Mouse (Mus musculus): ENCODE data around the gene Nek4.

The Nek4 gene

DNA sequence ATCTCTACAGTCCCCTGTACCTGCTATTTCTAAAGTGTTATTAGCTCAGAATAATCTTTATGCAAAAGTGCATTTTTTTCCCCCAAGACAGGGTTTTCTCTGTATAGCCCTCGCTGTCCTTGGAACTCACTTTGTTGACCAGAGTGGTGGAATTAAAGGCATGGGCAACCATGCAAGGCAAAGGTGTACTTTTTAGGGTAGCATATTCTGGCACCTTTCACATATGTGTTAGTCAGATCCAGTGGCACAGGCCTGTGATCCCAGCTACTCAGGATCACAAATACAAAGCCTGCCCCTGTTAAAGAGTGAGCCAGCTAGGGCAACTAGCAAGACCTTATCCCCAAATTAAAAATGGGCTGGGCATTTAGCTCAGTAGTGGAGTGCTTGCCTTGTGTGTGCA lies 9.2 kb downstream of the Nek4 start:
- no peak for DNase-seq (ENCODE audit: low spot score)

DNA sequence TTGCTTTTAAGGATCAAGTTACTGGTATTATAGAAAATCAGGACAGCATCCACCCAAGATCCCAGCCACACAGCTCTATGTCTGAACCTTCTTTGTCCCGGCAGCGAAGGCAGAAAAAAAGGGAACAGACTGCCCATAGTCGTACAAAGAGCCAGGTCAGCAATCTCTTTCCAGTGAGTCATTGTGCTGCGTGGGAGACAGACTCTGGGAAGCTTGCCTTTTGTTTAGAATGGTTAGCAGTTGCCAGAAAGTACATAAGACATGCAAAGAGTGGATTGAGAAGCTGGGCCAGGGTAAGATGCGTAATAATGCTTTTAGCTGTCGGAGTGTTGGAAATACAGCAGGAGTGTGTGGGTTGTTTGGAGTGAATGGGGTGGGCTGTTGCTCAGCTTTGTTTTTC lies 23.0 kb downstream of the Nek4 start:
- peak; percentile 58 for DNase-seq (ENCODE audit: low spot score)

DNA sequence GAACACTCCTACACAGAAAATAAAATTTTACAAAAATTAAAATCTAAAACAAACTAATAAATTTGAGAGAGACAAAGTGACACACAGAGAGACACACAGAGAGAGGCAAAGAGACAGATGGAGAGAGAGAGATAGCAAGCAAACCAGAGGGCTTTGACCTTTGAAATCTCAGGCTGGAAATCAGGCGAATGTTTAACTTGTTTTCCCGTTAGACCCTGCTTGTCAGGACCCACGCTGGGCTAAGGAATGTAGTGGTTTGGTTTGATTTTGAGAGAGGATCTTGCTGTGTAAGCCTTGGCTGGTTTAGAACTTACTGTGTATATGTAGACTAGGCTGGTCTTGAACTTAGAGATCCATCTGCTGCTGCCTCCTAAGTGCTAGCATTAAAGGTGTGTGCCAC lies 25.0 kb downstream of the Nek4 start:
- no peak for DNase-seq (ENCODE audit: low spot score)

DNA sequence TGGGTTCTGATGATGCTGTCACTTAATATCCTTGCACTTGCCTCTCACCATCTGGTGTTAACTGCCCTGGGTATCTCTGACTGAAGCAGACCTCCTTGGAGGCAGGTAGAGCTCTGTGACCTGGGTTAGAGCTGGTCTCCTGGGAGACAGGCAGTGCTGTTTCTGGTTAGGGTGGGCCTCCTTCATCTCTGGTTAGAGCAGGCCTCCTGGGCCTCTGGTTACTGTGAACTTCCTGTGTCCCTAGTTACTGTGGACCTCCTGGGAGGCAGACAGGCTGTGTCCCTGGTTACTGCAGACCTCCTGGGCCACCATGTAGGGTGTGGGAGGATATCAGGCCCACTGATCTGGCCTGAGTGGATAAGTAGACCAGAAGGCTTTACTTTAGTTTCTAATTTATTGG lies 45.2 kb downstream of the Nek4 start:
- no peak for DNase-seq (ENCODE audit: low spot score)

DNA sequence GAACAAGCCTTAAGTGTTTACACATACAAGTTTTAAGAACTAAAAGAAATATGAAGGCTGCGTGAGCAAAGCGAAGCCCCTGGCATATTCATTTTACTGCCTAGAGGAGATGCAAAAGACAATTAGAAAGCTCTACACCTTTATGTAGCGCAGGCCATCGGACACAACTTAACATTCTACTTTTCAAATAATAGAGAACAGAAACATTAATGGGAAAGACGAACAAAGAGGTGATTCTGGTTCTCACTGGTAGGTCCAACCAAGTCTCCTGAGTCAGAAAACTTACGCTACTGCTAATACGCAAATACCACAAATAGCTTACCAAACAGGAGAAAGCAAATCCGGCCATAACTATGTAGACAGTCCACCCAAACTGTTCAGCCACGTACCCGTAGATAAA lies 49.2 kb downstream of the Nek4 start:
- no peak for DNase-seq (ENCODE audit: low spot score)

DNA sequence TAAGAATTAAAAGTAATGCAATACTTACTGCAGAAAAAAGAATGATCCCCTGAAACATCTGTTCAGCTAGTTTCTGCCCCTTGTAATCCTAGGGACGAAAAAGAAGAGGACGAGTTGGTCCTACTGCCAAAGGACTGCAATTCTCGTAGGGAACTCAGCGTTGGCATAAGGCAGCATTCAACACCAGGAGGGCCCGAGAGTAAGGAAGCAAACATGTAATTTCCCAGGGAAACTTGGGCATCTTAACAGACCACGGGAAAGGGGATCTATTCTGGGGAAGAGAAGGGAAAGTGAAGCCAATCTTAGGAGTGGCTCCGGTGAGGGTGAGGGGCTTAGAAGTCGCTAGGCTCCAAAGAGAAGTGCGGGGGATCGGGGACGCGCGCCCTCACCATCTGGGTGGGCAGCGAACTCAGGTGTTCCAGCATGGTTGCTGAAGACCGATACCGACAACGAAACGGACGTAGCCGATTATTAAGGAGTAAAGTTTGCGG lies 49.7 kb downstream of the Nek4 start:
- no peak for DNase-seq (ENCODE audit: low spot score)

DNA sequence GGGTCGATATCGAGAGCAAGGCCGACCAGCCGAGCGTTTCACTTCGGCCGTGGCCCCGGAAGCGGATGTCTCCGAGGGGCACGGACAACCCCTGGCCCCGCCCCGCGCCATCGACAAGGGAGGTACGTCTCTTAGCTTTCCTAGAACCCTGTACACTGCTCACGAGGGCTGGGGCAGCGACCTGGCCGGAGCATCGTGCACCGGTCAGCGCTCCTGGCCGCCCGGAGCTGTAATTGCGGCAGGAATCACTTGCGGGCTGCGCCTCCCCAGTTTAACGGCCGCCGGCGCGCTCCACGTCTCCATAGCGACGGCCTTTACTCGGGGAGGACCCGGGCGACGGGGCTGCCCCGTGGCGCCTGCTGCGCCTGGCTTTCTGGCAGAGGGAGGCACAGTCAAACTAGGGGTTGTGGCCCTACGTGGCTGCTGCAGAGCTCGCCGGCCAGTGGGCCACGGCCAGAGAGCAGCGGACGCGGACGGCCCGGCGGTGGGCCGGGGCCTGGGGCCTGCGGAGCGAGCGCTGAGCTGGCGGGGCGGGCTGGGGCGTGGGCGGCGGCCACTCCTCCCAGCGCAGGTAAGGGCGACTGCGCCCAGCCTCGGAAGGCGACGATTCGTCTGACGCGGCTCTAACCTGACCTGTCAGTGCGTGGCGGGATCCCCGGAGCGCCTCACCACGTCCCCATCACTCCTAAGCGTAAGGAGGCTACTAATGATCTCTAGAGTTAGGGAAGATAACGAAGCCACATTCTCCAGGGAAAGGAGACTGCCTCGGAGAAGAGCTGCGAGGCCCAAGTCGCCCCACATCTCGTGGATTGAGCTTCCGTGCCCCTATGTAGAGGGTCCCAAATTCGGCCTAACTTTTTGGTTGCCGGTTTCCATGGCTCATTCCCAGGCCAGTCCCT lies 50.4 kb downstream of the Nek4 start, which contains the start of the genes Glt8d1 and Spcs1:
Glt8d1 (plus strand) TSS at position 94 of the 899 bp plus-strand sequence.
Spcs1 (minus strand) TSS at position 366 of the 899 bp plus-strand sequence.
- DNase-seq (ENCODE audit: low spot score), result peak; percentile 70

DNA sequence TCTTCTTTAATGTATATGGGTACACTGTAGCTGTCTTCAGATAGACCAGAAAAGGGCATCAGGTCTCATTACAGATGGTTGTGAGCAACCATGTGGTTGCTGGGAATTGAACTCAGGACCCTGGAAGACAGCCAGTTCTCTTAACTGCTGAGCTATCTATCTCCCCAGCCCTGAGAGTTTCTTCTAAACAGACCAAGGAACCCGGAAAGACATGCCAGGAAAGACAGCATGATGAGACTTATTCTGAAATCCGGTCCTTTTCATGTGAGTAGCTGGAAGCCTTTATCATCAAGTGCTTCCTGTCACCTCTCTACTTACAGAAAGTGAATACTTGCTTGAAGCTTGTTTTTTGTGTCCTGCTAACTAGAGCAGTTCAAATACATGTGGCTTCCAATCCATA lies 53.4 kb downstream of the Nek4 start:
- DNase-seq (ENCODE audit: low spot score), result no peak

DNA sequence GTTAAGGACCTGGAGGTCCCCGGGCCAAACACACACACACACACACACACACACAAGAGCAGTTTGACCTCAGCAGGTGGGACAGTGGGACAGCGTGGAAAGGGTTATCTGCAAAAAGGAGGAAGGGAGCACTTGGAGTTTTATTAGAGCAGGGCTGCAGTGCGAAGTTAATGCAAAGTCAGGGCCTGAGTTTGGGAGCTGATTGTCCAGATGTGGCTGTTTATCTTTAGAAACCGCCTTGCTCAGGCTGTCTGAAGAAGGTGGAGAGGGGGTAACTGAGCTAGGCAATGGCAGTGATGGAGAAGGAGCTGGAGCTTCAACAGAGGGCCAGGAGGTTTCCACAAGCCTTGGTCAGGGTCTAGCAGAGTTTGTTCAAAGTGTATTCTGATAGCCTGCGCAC lies 55.6 kb downstream of the Nek4 start:
- DNase-seq (ENCODE audit: low spot score), result no peak

DNA sequence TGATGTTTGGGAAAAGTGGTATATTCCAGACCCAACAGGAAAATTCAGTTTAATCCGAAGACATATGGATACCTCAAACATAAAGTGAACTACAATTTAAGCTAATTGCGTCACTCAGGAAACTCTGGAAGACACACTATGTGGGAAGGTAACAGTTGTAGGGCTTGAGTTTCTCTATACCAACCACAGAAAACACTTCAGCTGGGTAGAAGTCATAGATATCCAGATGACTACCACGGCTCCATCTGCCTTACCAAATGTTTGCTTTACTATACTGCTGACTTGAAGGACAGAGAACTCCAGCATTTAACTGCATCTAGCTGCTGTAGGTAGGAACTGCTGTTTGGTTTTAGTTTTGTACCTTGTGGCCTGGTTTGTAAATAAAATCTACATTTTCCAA lies 60.4 kb downstream of the Nek4 start:
- DNase-seq (ENCODE audit: low spot score), result no peak

DNA sequence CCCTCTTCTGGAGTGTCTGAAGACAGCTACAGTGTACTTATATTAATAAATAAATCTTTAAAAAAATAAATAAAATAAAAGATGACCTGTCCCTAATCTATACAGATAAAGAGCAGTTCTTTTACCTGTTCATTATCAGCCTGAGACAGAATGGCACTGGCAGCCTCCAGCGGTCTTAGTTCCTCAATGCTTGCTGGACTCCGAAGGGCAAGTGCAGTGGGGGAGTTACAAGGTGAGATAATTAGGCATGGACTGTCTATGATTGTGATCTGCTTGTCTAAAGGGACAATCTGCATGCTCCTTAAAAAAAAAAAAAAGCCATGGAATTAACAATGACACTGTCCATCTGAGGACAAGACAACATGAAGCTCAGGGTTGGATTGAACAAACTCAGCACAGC lies 62.8 kb downstream of the Nek4 start:
- DNase-seq (ENCODE audit: low spot score), result no peak

DNA sequence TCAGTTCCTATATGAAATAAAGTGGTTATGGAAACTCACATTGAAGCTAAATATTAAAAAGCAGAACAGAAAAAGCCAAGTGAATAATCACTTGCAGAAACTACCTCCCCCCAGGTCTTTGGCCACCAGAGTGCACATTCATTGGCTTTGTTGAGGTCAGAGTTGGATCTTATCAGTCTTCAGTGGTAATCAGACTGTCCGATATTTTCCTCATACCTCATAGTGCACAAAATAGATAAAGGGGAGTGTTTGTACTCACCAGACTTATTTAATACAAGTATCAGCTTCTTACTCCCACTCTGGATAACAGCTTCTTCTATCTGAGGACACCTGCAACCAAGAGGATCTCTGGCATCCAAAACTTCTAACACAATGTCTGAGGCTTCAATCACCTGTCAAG lies 64.9 kb downstream of the Nek4 start:
- DNase-seq (ENCODE audit: low spot score), result no peak

DNA sequence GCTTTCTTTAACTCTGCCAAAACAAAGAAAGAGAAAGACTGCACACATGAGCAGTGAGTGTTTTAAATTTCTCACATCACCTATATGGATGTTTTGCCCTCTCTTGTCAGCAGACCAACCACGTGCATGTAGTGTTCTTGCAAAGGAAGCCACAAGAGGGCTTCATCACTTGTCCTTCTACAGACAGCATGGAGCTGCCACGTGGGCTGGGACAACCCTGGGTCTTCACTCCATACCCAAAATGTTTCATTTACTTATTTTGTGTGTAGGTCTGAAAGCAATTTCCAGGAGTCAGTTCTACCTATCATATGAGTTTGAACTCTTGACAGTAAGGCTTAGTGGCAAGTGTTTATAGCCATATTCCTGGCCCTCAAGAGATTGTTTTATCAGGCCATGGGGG lies 66.7 kb downstream of the Nek4 start:
- no peak for DNase-seq (ENCODE audit: low spot score)

DNA sequence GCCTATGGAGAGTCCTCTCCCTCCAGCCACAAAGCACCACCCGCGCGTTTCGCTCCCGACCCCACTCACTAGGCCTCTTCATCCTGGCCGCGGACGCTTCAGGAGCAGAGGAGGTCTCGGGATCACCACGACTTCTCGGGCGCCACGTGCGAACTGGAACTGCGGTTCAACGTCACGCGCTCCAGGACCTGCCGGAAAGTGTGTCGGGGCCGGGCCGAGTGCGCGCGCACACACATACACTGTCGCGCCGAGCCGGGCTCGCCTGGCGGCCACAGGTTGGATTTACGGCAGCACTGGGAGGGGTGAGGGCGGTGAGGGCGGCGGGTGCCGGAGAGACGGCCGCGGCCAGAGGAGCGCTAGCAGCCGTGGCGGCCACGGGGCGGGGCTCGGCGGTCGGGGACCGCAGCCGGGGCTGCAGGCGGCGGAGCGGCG lies 67.7 kb downstream of the Nek4 start, which contains the start of the genes Pbrm1 and Gnl3:
Pbrm1 (plus strand) TSS at position 279 of the 432 bp plus-strand sequence.
Gnl3 (minus strand) TSS at position 293 of the 432 bp plus-strand sequence.
- DNase-seq (ENCODE audit: low spot score), result peak; percentile 94

DNA sequence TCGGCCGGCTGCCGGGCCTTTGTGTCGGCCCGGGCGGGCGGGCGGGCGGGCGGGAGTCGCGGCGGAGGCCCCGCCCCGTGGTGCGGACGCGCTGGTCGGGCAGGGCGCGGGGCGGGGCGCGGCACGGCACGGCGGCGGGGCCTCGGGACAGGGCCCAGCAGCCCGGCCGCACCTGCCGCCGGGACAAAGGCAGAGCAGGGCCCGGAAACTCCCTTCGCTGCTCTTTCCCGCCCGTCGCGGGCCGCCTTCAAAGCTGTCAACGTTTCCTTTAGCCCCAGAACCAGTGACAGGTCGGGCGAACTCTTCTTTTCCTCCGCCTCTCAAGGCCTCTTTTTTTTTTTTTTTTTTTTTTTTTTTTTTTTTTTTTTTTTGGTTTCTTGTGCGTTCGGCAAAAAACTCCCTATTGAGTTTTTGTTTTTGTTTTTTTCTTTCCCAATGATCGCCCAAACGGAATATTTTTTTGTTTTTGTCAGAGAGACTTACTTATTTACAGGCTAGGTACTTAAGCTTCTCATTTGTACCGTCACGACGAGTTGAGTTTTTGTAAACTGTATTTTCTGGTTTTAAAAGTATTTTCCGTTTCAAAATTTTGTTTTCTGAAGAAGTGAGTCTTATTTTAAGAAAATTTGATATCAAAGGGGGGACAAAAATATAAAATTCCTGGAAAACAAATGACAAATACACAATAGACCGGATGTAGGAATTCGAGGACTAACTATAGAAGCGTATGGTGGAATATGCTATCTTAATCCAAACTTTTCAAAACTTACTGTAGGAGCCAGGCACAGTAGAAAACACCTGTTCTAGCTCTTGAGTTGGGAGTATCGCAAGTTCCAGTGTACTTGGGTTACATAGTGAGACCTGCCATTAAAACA lies 68.4 kb downstream of the Nek4 start:
- peak; percentile 68 for DNase-seq (ENCODE audit: low spot score)

DNA sequence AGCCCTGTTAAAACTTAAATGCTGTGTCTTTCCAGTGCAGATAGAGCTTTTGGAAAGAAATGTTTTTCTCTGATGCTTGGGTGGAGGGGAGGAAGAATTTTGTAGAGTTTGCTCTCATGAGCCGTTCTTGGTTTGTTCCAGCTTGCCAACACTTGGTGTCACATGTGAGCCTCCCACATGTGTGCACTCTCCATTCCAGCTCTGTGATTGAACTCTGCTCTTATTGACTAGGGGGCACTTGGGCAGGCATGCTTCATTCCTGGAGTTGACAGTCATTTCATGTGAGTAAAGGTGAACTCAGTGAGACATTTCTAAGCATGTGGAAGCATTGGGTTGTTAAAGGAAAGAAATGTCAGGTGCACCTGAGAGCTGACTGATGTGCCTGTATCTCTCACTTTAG lies 71.4 kb downstream of the Nek4 start:
- no peak for DNase-seq (ENCODE audit: low spot score)

DNA sequence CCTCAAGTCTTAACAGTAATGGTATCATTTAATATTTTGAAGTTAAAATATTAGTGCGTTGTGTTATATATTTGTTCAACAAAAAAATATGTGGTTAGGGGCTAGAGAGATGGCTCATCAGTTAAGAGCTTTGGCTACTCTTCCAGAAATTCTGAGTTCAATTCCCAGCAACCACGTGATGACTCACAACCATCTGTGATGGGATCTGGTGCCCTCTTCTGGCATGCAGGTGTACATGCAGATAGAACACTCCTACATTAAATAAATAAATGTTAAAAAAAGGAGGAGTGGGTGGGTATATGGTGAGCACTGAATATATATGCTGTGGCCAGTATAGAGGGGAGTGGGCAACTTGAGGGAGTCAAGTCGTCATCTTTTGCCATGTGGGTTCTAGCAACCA lies 74.6 kb downstream of the Nek4 start:
- DNase-seq (ENCODE audit: low spot score), result no peak
